Mouse (Mus musculus) adrenal gland, postnatal 36 days (tissue): ENCODE measurements around the gene Nadk2. TPM values are rescaled to one million over a fixed set of nuclear protein-coding genes. Genes with fewer than 3 reads are reported as not detected.

Experiments
- DNase-seq, 2 experiments: peaks; one replicate each; pipeline ENCODE4 v3.0.0; 2021; ENCODE audit warnings: mixed read lengths in 1 of 2
- total RNA-seq, 2 experiments: library from RNA; stranded (reverse); gene quantifications; 2 replicates each; pipeline ENCODE4 v1.2.3; 2021

Gene Nadk2
- total RNA-seq, 2 experiments from 2014 or later, result 57.9 to 79.4 TPM

GRCm38 (mm10) chr15:9087895-9088682 is 17.0 kb downstream of the Nadk2 start:
- DNase-seq, result no peak

- DNase-seq, result no peak
Observed at GRCm38 (mm10) chr15:9088683-9089072, 17.6 kb downstream of the Nadk2 start.

- no peak for DNase-seq
Observed at GRCm38 (mm10) chr15:9089136-9089720, 18.2 kb downstream of the Nadk2 start.

DNA sequence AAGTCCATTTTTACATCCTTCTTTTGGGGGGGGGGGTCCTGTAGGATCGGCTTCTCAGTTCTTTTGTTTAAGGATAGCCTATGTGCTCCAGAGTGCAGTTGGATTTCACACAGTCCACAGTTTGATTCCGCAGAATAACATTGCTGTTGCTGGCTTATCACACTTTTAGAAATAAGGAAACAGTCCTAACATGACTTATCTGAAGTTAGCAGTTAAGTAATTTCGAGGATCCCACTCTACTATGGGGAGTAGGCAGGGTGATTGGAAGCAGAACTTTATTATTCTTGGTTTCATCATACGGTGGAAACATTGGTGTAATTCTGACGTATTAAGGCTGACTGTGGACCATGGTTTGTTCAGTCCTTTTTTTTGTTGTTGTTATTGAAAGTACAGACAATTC is 19.6 kb downstream of the Nadk2 start:
- DNase-seq, result no peak

DNA sequence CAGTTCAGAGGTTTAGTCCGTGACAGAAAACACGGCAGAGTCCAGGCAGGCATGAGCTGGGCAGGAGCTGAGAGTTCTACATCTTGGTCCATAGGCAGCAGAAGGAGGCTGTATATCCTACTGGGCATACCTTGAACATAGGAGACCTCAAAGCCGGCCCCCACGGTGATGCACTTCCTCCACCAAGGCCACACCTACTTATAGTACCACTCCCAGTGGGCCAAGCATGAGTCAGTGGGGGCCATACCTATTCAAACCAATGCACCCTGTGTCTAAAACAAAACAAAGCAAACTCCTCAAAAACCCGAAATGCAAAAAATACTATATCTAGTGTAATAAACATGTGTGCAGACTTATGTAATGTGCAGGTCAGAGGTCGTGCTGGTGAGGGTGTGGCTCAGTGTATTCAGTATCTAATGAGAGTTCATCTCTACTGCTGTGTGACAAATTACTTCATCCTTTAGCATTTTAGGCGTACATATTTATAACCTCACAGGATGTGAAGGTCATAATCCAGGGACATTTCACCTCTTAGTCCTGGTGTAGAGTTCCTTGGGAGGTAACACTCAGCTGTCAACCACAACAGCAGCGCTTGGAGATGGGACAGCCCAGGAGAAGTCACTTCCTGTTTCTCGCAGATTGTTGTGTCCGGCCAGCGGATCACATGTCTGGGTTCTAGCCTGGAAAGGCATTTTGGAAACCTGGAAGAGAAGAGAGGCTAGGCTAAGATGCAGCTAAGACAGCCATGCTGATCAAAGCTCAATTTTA is 22.7 kb downstream of the Nadk2 start:
- no peak for DNase-seq

GRCm38 (mm10) chr15:9094366-9094750 is 23.3 kb downstream of the Nadk2 start:
- no peak for DNase-seq

DNA sequence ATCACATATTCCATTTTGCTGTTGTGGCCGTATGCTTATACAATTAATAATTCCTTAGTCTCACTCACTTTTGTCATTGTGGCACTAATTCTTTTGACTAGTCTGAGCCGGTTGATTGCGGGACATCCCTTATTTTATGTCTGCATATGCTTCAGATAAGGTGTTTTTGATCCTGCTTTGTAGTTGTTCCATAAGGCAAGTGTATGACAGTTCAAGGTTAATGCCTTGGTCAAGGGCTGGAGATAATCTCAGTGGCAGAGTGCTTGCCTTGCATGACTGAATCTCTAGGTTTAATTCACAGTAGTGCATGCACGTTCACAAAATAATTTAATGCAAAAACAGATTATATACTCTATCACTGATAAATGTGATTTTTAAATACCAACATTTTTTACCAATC is 25.8 kb downstream of the Nadk2 start:
- no peak for DNase-seq

DNA sequence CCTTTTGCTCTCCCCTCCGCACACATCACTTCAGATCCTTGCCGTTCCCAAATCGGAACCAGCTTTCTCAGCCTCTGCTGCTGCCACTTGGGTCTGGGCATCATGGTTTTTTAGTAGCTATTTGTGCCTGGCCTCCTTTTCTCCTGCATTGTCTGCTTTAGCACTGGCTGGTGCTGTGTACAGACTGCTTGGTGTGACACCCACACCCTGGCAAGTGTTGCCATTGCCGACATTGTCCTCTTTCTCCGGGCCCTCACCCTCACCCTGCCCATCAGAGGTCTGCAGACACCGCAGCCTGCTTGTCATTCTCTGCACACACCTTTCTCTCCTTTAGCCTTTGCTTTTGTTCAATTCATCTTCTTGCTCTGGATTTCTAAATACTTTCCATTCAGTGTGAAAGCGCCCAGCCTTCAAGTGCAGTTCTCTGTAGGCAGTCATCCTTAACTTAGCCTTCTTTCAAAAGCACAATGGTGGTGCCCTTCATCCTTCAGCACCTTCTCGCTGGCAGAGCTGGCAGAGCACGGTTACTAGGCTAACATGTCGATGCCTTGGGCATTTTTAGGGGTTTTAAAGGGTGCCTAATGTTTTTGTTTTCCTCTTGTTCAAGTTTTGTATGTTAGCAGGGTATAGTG is 29.5 kb downstream of the Nadk2 start:
- no peak for DNase-seq

GRCm38 (mm10) chr15:9106303-9107074 is 35.4 kb downstream of the Nadk2 start:
- DNase-seq, result no peak

DNA sequence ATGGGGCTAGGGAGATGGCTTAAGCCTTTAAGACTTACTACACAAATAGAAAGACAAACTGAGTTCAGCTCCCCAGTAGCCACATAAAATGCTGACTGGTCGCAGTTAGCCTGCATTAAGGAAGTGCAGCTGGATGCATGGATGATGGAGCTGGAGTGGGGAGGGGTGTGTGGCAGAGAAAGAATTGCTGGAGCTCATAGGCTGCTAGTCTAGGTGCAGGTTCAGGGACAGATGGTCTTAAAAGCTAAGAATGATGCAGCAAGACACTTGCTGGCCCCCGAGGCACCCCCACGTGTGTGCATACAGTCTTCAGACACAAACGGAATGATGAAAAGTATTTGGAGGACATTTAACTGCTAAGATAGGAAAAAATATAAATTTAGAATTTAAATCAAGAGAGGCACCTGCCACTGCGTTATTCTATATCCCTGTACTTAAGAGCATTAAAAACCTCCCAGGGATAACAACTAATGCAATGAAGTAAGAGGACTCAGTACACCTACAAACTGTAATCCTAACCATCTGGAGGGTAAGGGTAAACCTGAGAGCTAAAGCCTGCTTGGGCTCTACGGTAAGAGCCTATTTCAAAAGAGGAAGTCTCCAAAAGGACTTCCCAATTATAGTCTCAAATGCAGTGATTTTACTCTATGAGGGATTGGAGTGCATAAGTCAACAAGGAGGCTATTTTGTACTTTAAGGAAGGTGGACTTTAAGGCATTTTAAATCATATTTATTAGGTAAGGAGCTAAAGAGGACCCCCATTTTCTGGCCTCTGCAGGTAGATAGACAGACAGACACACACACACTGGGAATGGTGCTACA is 39.7 kb downstream of the Nadk2 start:
- no peak for DNase-seq

- DNase-seq, result no peak
Observed at GRCm38 (mm10) chr15:9111648-9112047, 40.6 kb downstream of the Nadk2 start.

- no peak for DNase-seq
Observed at GRCm38 (mm10) chr15:9113556-9113955, 42.5 kb downstream of the Nadk2 start.

GRCm38 (mm10) chr15:9114131-9114530 is 43.1 kb downstream of the Nadk2 start:
- DNase-seq, result no peak

DNA sequence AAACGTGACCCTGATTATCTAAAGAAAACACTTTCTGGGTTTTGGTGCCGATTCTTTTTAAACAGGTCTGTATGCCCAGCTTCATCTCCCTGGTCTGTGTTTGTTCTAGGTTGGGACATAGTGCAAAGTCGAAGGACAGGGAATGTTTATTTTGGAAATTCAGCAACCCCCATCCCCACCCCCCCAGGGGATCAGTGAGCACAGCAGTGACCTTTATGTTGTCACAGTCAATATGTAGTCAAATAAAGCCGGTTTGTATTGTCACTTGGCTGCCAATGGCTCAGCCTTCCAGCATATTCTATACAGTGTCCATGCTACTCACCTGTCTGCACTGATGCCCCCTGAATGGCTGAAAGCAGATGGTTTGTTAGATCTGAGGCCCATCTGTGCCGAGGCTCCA is 43.5 kb downstream of the Nadk2 start:
- peak in 1 of 2 experiments; percentile 25 for DNase-seq

- DNase-seq, result no peak
Observed at GRCm38 (mm10) chr15:9118852-9119251, 47.8 kb downstream of the Nadk2 start.

DNA sequence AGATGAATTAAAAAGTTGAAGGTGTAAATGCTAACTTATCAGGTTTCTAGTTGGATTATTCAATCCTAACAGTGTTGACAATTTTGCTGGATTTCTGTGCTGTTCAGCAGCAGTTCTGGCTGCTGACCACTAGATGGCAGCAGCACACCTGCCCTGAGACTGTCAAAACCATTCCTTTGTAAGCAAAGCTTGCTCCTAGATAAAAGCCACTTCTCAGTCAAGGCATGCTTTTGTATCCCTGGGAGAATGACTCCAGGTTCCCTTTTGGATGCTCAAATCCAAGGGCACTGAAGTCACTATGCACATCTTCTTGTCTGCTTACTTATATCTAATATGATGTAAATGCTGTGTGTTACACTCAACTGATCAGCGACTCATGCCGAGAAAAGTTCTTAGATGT is 49.0 kb downstream of the Nadk2 start:
- peak; percentile 50 to 57 for DNase-seq

- no peak for DNase-seq
Observed at GRCm38 (mm10) chr15:9122989-9123388, 51.9 kb downstream of the Nadk2 start.

- DNase-seq, result no peak
Observed at GRCm38 (mm10) chr15:9124856-9125255, 53.8 kb downstream of the Nadk2 start.

GRCm38 (mm10) chr15:9127051-9127791 is 56.2 kb downstream of the Nadk2 start:
- no peak for DNase-seq
